Mouse (Mus musculus) liver, adult 2 months (tissue): ENCODE data around the gene 1110008L16Rik.

ENCODE experiments used
- CTCF ChIP-seq: fragments of 200-500 bp; IDR thresholded peaks from 2 replicates; pipeline ENCODE4 v1.5.1; 2011; ENCODE audit warnings: low read depth, low read length, control low read depth
- POLR2A ChIP-seq: fragments of 200-500 bp; IDR thresholded peaks from 2 replicates; pipeline ENCODE4 v1.6.1; 2011; ENCODE audit warnings: low read length, control low read depth; ENCODE audit not compliant: insufficient read depth; ENCODE audit errors: extremely low read depth

- TF ChIP-seq POLR2A (no peak), CTCF (no peak)
Measured at GRCm38 (mm10) chr12:55306371-55306770, 7.0 kb downstream of the 1110008L16Rik start.
